In genomic region chr5:33254416-33254815, GRCm38 (mm10) we compare ENCODE assay signal across 9 mouse cellular contexts.
"Had no signal": no experiment of that assay in that cellular context is flagged by ENCODE, and none has a peak within 500 bp of the region (broad histone marks: within the 10 kb centered on the region; RNA-seq: fewer than 3 reads in every experiment).

No protein-coding gene starts in this region.

- H3K27ac ChIP-seq: kidney, embryonic 15.5 days; limb, embryonic 15.5 days; liver, embryonic 14.5 days; midbrain, embryonic 12.5 days had no signal

- H3K27me3 ChIP-seq: kidney, embryonic 15.5 days; limb, embryonic 15.5 days; midbrain, embryonic 12.5 days had no signal

- DNase-seq: lung, adult 2 months; lung, postnatal 14 days; right cerebral cortex, adult 18-20 months; right cerebral cortex, postnatal 25 days; thymus, postnatal 4 days had no signal

- H3K4me3 ChIP-seq: kidney, embryonic 15.5 days; limb, embryonic 15.5 days; midbrain, embryonic 12.5 days had no signal

- H3K4me1 ChIP-seq: kidney, embryonic 15.5 days; limb, embryonic 15.5 days; midbrain, embryonic 12.5 days had no signal
